ENCODE assay signal across 7 mouse cellular contexts in the genomic region with DNA sequence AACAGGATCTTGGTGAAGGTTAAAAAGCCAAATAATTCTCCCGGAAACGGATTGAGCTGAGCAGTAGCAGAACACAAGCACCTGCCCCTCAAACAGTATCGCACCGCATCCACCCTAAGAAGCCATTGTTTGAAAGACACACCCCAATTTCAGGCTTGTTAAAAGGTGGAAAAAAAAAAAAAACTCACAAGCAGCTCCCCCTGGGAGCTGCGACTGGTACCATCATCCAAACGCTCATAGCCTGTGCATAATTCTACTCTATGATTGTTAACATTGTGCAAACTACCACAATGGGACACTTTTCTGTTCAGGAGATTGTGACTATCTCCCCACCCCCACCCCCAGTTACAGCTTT. TPM values are rescaled to one million over a fixed set of nuclear protein-coding genes. Genes with fewer than 3 reads are reported as not detected.
DNase-seq lines count a peak whose midpoint lies in the region; ATAC-seq lines count a peak whose summit lies in the region.

No protein-coding gene starts in this region.

- peak overlapping the region; percentile 44 for H3K9ac ChIP-seq in neural tube, embryonic 11.5 days (ENCODE audit: low read length)
- peak overlapping the region; percentile 37; the same call in 1 of the 2 replicates for H3K9ac ChIP-seq in forebrain, embryonic 13.5 days
- H3K9ac ChIP-seq in liver, embryonic 11.5 days (ENCODE audit: low read depth, low read length), result peak overlapping the region; percentile 79
- H3K9ac ChIP-seq in stomach, embryonic 15.5 days, result no peak overlapping the region

- H3K4me1 ChIP-seq in neural tube, embryonic 11.5 days (ENCODE audit: control insufficient read depth, insufficient read depth, low read length), result peaks cover 5% of the 10 kb centered on the region; the same call in 1 of the 2 replicates
- H3K4me1 ChIP-seq in forebrain, embryonic 13.5 days, result peaks cover 16% of the 10 kb centered on the region
- peaks cover 19% of the 10 kb centered on the region for H3K4me1 ChIP-seq in liver, embryonic 11.5 days (replicated peaks; ENCODE audit: control insufficient read depth, insufficient read depth, low read length)
- peaks cover 15% of the 10 kb centered on the region for H3K4me1 ChIP-seq in stomach, embryonic 15.5 days

- H3K36me3 ChIP-seq in neural tube, embryonic 11.5 days (ENCODE audit: control insufficient read depth, insufficient read depth, low read length), result no peaks in the 10 kb centered on the region
- H3K36me3 ChIP-seq in forebrain, embryonic 13.5 days (ENCODE audit: poor library complexity, severe bottlenecking), result no peaks in the 10 kb centered on the region
- H3K36me3 ChIP-seq in liver, embryonic 11.5 days (ENCODE audit: control insufficient read depth, insufficient read depth, low read length), result no peaks in the 10 kb centered on the region
- H3K36me3 ChIP-seq in stomach, embryonic 15.5 days, result no peaks in the 10 kb centered on the region

- no peaks in the 10 kb centered on the region for H3K9me3 ChIP-seq in neural tube, embryonic 11.5 days (ENCODE audit: control insufficient read depth, low read length)
- no peaks in the 10 kb centered on the region for H3K9me3 ChIP-seq in forebrain, embryonic 13.5 days (replicated peaks)
- no peaks in the 10 kb centered on the region for H3K9me3 ChIP-seq in liver, embryonic 11.5 days (ENCODE audit: control insufficient read depth, low read length)
- H3K9me3 ChIP-seq in stomach, embryonic 15.5 days, result no peaks in the 10 kb centered on the region

- peak overlapping the region; percentile 78 for H3K4me2 ChIP-seq in neural tube, embryonic 11.5 days (ENCODE audit: low read depth)
- peak overlapping the region; percentile 84 for H3K4me2 ChIP-seq in forebrain, embryonic 13.5 days
- peak overlapping the region; percentile 95 for H3K4me2 ChIP-seq in liver, embryonic 11.5 days
- H3K4me2 ChIP-seq in stomach, embryonic 15.5 days, result peak overlapping the region; percentile 83

- H3K4me3 ChIP-seq in neural tube, embryonic 11.5 days (ENCODE audit: low read depth, low read length), result peak overlapping the region; percentile 77; the same call in 1 of the 2 replicates
- peak overlapping the region; percentile 82 for H3K4me3 ChIP-seq in forebrain, embryonic 13.5 days
- H3K4me3 ChIP-seq in liver, embryonic 11.5 days (ENCODE audit: low read depth, low read length), result peak overlapping the region; percentile 78
- H3K4me3 ChIP-seq in stomach, embryonic 15.5 days (replicated peaks), result peak overlapping the region; percentile 92

- 0% methylated on average over 6 of the region's 6 CpGs for whole genome bisulfite sequencing in neural tube, embryonic 11.5 days
- WGBS in forebrain, embryonic 13.5 days, result under 1% methylated on average over 6 of the region's 6 CpGs
- WGBS in liver, embryonic 11.5 days, result 0% methylated on average over 6 of the region's 6 CpGs
- WGBS in stomach, embryonic 15.5 days, result under 1% methylated on average over 6 of the region's 6 CpGs

- no peak overlapping the region for H3K27ac ChIP-seq in neural tube, embryonic 11.5 days (ENCODE audit: low read depth, low read length)
- no peak overlapping the region; the same call in 1 of the 2 replicates for H3K27ac ChIP-seq in forebrain, embryonic 13.5 days
- no peak overlapping the region for H3K27ac ChIP-seq in liver, embryonic 11.5 days (ENCODE audit: low read depth, low read length)
- no peak overlapping the region for H3K27ac ChIP-seq in stomach, embryonic 15.5 days

- ATAC-seq in neural tube, embryonic 11.5 days (ENCODE audit: insufficient read depth, low FRiP score, low TSS enrichment), result peak; percentile 3; the same call in 1 of the 2 replicates
- peak; percentile 66 for ATAC-seq in forebrain, embryonic 13.5 days
- ATAC-seq in liver, embryonic 11.5 days (replicated peaks; ENCODE audit: low FRiP score), result peak; percentile 40
- 0 out of 2 replicates have a peak, but pooled peaks have one; percentile 6 for ATAC-seq in stomach, embryonic 15.5 days (ENCODE audit: insufficient read depth, low FRiP score, low read depth)

- no peak for DNase-seq in neural tube, embryonic 11.5 days (ENCODE audit: low spot score)
- DNase-seq in neural tube, embryonic 10.5 days (ENCODE audit: extremely low spot score, low spot score), result no peak
- DNase-seq in liver, embryonic 11.5 days (ENCODE audit: low spot score), result no peak
- DNase-seq in urinary bladder, adult 2 months (ENCODE audit: low spot score), result no peak
- DNase-seq in spleen, adult 18-20 months, result no peak

- no peaks in the 10 kb centered on the region for H3K27me3 ChIP-seq in neural tube, embryonic 11.5 days (ENCODE audit: control insufficient read depth, insufficient read depth, low read length)
- no peaks in the 10 kb centered on the region for H3K27me3 ChIP-seq in forebrain, embryonic 13.5 days
- H3K27me3 ChIP-seq in liver, embryonic 11.5 days (replicated peaks; ENCODE audit: control insufficient read depth, insufficient read depth, low read length), result no peaks in the 10 kb centered on the region
- H3K27me3 ChIP-seq in stomach, embryonic 15.5 days (replicated peaks), result no peaks in the 10 kb centered on the region

RNA-seq across cellular contexts. Expression of gene Mrpl44, which starts 13.9 kb away (rescaled TPM):
- polyA plus RNA-seq in neural tube, embryonic 11.5 days (2014; fragmentation: Nextera tagmentation; extraction: Ambion mirVana), result 51.8 and 54.8 TPM in 2 replicates
- 49.9 and 53.6 TPM in 2 replicates for polyA plus RNA-seq in forebrain, embryonic 13.5 days (2015; fragmentation: Nextera tagmentation; extraction: Ambion mirVana)
- polyA plus RNA-seq in liver, embryonic 11.5 days (2014; fragmentation: Nextera tagmentation; extraction: Ambion mirVana), result 49.6 and 51.0 TPM in 2 replicates
- polyA plus RNA-seq in stomach, embryonic 15.5 days (2015; fragmentation: Nextera tagmentation; extraction: Ambion mirVana), result 50.4 and 51.3 TPM in 2 replicates
- 29.1 and 30.8 TPM in 2 replicates for polyA plus RNA-seq in urinary bladder, adult 2 months (2012; rRNA removed)

RNA-seq across cellular contexts. Expression of gene Wdfy1, which starts 14.0 kb away (rescaled TPM):
- 54.7 and 55.1 TPM in 2 replicates for polyA plus RNA-seq in neural tube, embryonic 11.5 days (2014; fragmentation: Nextera tagmentation; extraction: Ambion mirVana)
- polyA plus RNA-seq in forebrain, embryonic 13.5 days (2015; fragmentation: Nextera tagmentation; extraction: Ambion mirVana), result 59.0 and 67.2 TPM in 2 replicates
- 25.0 and 28.2 TPM in 2 replicates for polyA plus RNA-seq in liver, embryonic 11.5 days (2014; fragmentation: Nextera tagmentation; extraction: Ambion mirVana)
- polyA plus RNA-seq in stomach, embryonic 15.5 days (2015; fragmentation: Nextera tagmentation; extraction: Ambion mirVana), result 32.8 and 36.8 TPM in 2 replicates
- 17.5 and 19.5 TPM in 2 replicates for polyA plus RNA-seq in urinary bladder, adult 2 months (2012; rRNA removed)

Comparison
In these comparisons a context has a peak if more than half of its experiments do, and no peak if none do; other contexts are left out.
1. ATAC-seq: peak in every context shown above with its lines; median percentile 66 in forebrain, embryonic 13.5 days; 40 in liver, embryonic 11.5 days; 6 in stomach, embryonic 15.5 days; 3 in neural tube, embryonic 11.5 days.